24 mouse cellular contexts compared by ENCODE assay signal in the genomic region with DNA sequence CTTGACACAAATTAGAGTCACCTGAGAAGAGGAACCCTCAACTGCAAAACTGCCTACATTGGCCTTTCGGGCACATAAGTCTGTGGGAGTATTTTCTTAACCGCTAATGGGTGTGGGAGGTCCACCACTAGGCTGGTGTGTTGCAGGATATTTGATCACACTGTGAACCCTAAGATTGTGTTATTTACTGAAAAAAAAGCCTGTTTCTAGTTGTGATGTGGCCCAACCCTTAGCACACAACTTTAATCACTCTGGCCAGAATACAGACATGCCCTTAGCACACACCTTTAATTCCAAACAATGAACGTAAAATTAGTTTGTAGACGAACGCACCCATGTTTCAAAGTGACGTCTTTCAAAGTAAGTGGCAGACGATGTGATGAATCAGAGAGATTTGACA.
DNase-seq lines count a peak whose midpoint lies in the region; ATAC-seq and TF ChIP-seq lines count a peak whose summit lies in the region.
"Had no signal": no experiment of that assay in that cellular context is flagged by ENCODE, and none has a peak within 500 bp of the region (broad histone marks: within the 10 kb centered on the region; RNA-seq: fewer than 3 reads in every experiment).

No protein-coding gene starts in this region.

- ATAC-seq in kidney, postnatal 0 days (replicated peaks; ENCODE audit: low FRiP score, low read depth): no peak
- peak; percentile 80; the same call in 1 of the 2 replicates for ATAC-seq in stomach, embryonic 16.5 days (ENCODE audit: insufficient read depth, low FRiP score)
- no peak for ATAC-seq in forebrain, embryonic 11.5 days (replicated peaks; ENCODE audit: low FRiP score)
- ATAC-seq: activated CD4-positive, CD25-positive, alpha-beta regulatory T cell, adult 4 months; CD4-positive, CD25-positive, alpha-beta regulatory T cell, adult 4 months; forebrain, embryonic 14.5 days; forebrain, embryonic 16.5 days; Patski had no signal

- peak; percentile 7 for DNase-seq in kidney, postnatal 0 days (ENCODE audit: low spot score)
- no peak for DNase-seq in kidney, postnatal 14 days
- DNase-seq in forebrain, embryonic 11.5 days (ENCODE audit: low spot score): no peak
- DNase-seq in lung, postnatal 14 days: no peak
- DNase-seq: adrenal gland, adult 8-10 months; adrenal gland, postnatal 14 days; adrenal gland, postnatal 36 days; B cell, adult 2 months; cerebellum, adult 11-12 months; cerebellum, adult 2 months; cerebellum, adult 9-10 months; cerebellum, postnatal 10 days; cerebellum, postnatal 25 days had no signal

- H3K9ac ChIP-seq in kidney, postnatal 0 days (ENCODE audit: low read depth, low read length): no peak overlapping the region
- no peak overlapping the region for H3K9ac ChIP-seq in stomach, embryonic 16.5 days (ENCODE audit: low read length)
- no peak overlapping the region for H3K9ac ChIP-seq in forebrain, embryonic 11.5 days (ENCODE audit: low read length)
- H3K9ac ChIP-seq: embryonic facial prominence, embryonic 12.5 days; forebrain, embryonic 12.5 days had no signal

- no peaks in the 10 kb centered on the region for H3K36me3 ChIP-seq in kidney, postnatal 0 days (ENCODE audit: insufficient read depth, low read length)
- no peaks in the 10 kb centered on the region for H3K36me3 ChIP-seq in stomach, embryonic 16.5 days (ENCODE audit: control insufficient read depth, insufficient read depth, low read length)
- no peaks in the 10 kb centered on the region for H3K36me3 ChIP-seq in forebrain, embryonic 11.5 days (ENCODE audit: control insufficient read depth, insufficient read depth, low read length)
- H3K36me3 ChIP-seq: embryonic facial prominence, embryonic 10.5 days; embryonic facial prominence, embryonic 12.5 days; forebrain, embryonic 12.5 days; G1E had no signal

- H3K27me3 ChIP-seq in kidney, postnatal 0 days (ENCODE audit: insufficient read depth, low read length): no peaks in the 10 kb centered on the region
- H3K27me3 ChIP-seq in stomach, embryonic 16.5 days (ENCODE audit: control insufficient read depth, insufficient read depth, low read length): no peaks in the 10 kb centered on the region; the same call in 1 of the 2 replicates
- H3K27me3 ChIP-seq in forebrain, embryonic 11.5 days (ENCODE audit: control insufficient read depth, insufficient read depth, low read length): no peaks in the 10 kb centered on the region
- H3K27me3 ChIP-seq: CH12.LX; embryonic facial prominence, embryonic 12.5 days; forebrain, embryonic 12.5 days had no signal

- no peak overlapping the region for H3K27ac ChIP-seq in kidney, postnatal 0 days
- H3K27ac ChIP-seq in stomach, embryonic 16.5 days (ENCODE audit: low read length): no peak overlapping the region
- no peak overlapping the region for H3K27ac ChIP-seq in forebrain, embryonic 11.5 days (ENCODE audit: low read depth, low read length)
- H3K27ac ChIP-seq: embryonic facial prominence, embryonic 10.5 days; embryonic facial prominence, embryonic 12.5 days; forebrain, embryonic 12.5 days had no signal

- no peaks in the 10 kb centered on the region for H3K4me1 ChIP-seq in kidney, postnatal 0 days (replicated peaks; ENCODE audit: insufficient read depth, low read length)
- H3K4me1 ChIP-seq in stomach, embryonic 16.5 days (ENCODE audit: control insufficient read depth, insufficient read depth, low read length): no peaks in the 10 kb centered on the region
- no peaks in the 10 kb centered on the region for H3K4me1 ChIP-seq in forebrain, embryonic 11.5 days (replicated peaks; ENCODE audit: control insufficient read depth, insufficient read depth, low read length)
- H3K4me1 ChIP-seq: embryonic facial prominence, embryonic 10.5 days; embryonic facial prominence, embryonic 12.5 days; forebrain, embryonic 12.5 days had no signal

- H3K4me2 ChIP-seq in kidney, postnatal 0 days (ENCODE audit: low read length): no peak overlapping the region
- H3K4me2 ChIP-seq in stomach, embryonic 16.5 days (ENCODE audit: low read depth, low read length): no peak overlapping the region
- no peak overlapping the region for H3K4me2 ChIP-seq in forebrain, embryonic 11.5 days (ENCODE audit: low read depth, low read length, severe bottlenecking)
- H3K4me2 ChIP-seq: embryonic facial prominence, embryonic 12.5 days; forebrain, embryonic 12.5 days had no signal

- H3K9me3 ChIP-seq in kidney, postnatal 0 days (replicated peaks; ENCODE audit: low read length): no peaks in the 10 kb centered on the region
- H3K9me3 ChIP-seq in stomach, embryonic 16.5 days (replicated peaks; ENCODE audit: control insufficient read depth, low read length): no peaks in the 10 kb centered on the region
- H3K9me3 ChIP-seq in forebrain, embryonic 11.5 days (ENCODE audit: control insufficient read depth, low read length): no peaks in the 10 kb centered on the region
- H3K9me3 ChIP-seq: embryonic facial prominence, embryonic 10.5 days; embryonic facial prominence, embryonic 12.5 days; forebrain, embryonic 12.5 days had no signal

- WGBS in kidney, postnatal 0 days: 49% methylated on average over 7 of the region's 7 CpGs
- 61% methylated on average over 7 of the region's 7 CpGs for WGBS in stomach, embryonic 16.5 days
- 92% methylated on average over 7 of the region's 7 CpGs for WGBS in forebrain, embryonic 11.5 days

- TF ChIP-seq CTCF in kidney, postnatal 0 days (IDR thresholded peaks at IDR 0.05; ENCODE audit: low read depth): no peak

- no peak overlapping the region for H3K4me3 ChIP-seq in kidney, postnatal 0 days (replicated peaks; ENCODE audit: low read depth, low read length)
- H3K4me3 ChIP-seq in stomach, embryonic 16.5 days (replicated peaks; ENCODE audit: low read length): no peak overlapping the region
- H3K4me3 ChIP-seq in forebrain, embryonic 11.5 days (ENCODE audit: low read depth, low read length): no peak overlapping the region
- H3K4me3 ChIP-seq: embryonic facial prominence, embryonic 10.5 days; embryonic facial prominence, embryonic 12.5 days; forebrain, embryonic 12.5 days had no signal
